In the genomic region with DNA sequence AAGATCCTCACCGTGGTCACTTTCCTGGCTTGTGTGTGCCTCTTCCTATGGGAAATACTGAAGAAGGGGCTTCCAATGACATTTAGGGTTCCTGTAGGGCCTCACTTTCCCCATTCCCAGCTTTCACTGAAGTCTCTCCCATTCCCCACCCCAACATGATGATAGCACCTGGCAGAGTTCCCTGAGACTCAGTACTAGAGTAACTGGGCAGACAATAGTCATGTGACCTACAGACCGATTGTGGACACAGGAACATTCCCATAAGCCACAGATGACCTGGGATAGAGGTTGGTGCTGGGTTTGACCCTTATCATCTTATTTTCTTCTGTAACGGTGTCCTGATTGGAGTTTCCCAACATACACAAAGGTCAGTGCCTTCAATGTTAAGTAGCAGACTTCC, we compare ENCODE assay signal across 35 mouse cellular contexts. TPM values are rescaled to one million over a fixed set of nuclear protein-coding genes. Genes with fewer than 3 reads are reported as not detected.
A peak's percentile ranks its signal among the peaks of the same experiment; 100 is the strongest.
DNase-seq lines count a peak whose midpoint lies in the region; ATAC-seq and TF ChIP-seq lines count a peak whose summit lies in the region.
"Had no signal": no experiment of that assay in that cellular context is flagged by ENCODE, and none has a peak within 500 bp of the region (broad histone marks: within the 10 kb centered on the region; RNA-seq: fewer than 3 reads in every experiment).

No protein-coding gene starts in this region.

- no peak for DNase-seq in heart, embryonic 10.5 days (ENCODE audit: low spot score)
- no peak for DNase-seq in heart, postnatal 4 days
- DNase-seq in hindbrain, embryonic 10.5 days (ENCODE audit: low spot score), result no peak
- DNase-seq in hindbrain, postnatal 0 days (ENCODE audit: low spot score), result no peak
- DNase-seq: adrenal gland, adult 8-10 months; cerebellum, adult 2 months; cerebellum, postnatal 25 days; kidney, adult 18-20 months; liver, embryonic 13.5 days; retina, postnatal 1 day; right cerebral cortex, postnatal 25 days; thymus, adult 18-20 months; thymus, postnatal 25 days had no signal

- peaks cover 43% of the 10 kb centered on the region for H3K4me1 ChIP-seq in heart, embryonic 10.5 days
- H3K4me1 ChIP-seq in hindbrain, embryonic 10.5 days (replicated peaks), result peaks cover 48% of the 10 kb centered on the region
- H3K4me1 ChIP-seq in hindbrain, postnatal 0 days (ENCODE audit: insufficient read depth, low read length), result no peaks in the 10 kb centered on the region
- H3K4me1 ChIP-seq in kidney, embryonic 14.5 days (ENCODE audit: control insufficient read depth, insufficient read depth, low read length), result peaks cover 13% of the 10 kb centered on the region; the same call in 1 of the 2 replicates

- ATAC-seq in hindbrain, postnatal 0 days, result no peak
- ATAC-seq in kidney, embryonic 14.5 days (ENCODE audit: low FRiP score, low TSS enrichment), result no peak
- ATAC-seq: activated CD4-positive, CD25-positive, alpha-beta regulatory T cell, adult 4 months; CD4-positive, CD25-positive, alpha-beta regulatory T cell, adult 4 months; forebrain, embryonic 13.5 days; inflammation-experienced regulatory T-cells, adult 6 months; lung, postnatal 0 days; midbrain, embryonic 13.5 days had no signal

- TF ChIP-seq POLR2A in myocyte (IDR thresholded peaks at IDR 0.05; ENCODE audit: insufficient read length, low read depth), result no peak

- H3K36me3 ChIP-seq in heart, embryonic 10.5 days, result no peaks in the 10 kb centered on the region
- no peaks in the 10 kb centered on the region for H3K36me3 ChIP-seq in hindbrain, embryonic 10.5 days
- H3K36me3 ChIP-seq in hindbrain, postnatal 0 days (ENCODE audit: insufficient read depth, low read length), result no peaks in the 10 kb centered on the region
- H3K36me3 ChIP-seq in C2C12 (ENCODE audit: control insufficient read depth, insufficient read depth), result no peaks in the 10 kb centered on the region
- no peaks in the 10 kb centered on the region for H3K36me3 ChIP-seq in myocyte (ENCODE audit: control insufficient read depth, insufficient read depth)
- no peaks in the 10 kb centered on the region for H3K36me3 ChIP-seq in kidney, embryonic 14.5 days (ENCODE audit: control insufficient read depth, insufficient read depth, low read length)
- H3K36me3 ChIP-seq: embryonic facial prominence, embryonic 10.5 days; embryonic facial prominence, embryonic 15.5 days; limb, embryonic 10.5 days; limb, embryonic 15.5 days; liver, embryonic 13.5 days; midbrain, embryonic 13.5 days; neural tube, embryonic 15.5 days had no signal

- 84% methylated on average over 3 of the region's 3 CpGs for WGBS in heart, embryonic 10.5 days
- WGBS in hindbrain, embryonic 10.5 days, result 93% methylated on average over 3 of the region's 3 CpGs
- WGBS in hindbrain, postnatal 0 days, result 90% methylated on average over 3 of the region's 3 CpGs
- 92% methylated on average over 3 of the region's 3 CpGs for WGBS in kidney, embryonic 14.5 days

- no peaks in the 10 kb centered on the region for H3K27me3 ChIP-seq in heart, embryonic 10.5 days (ENCODE audit: insufficient read depth, poor library complexity, severe bottlenecking)
- H3K27me3 ChIP-seq in hindbrain, embryonic 10.5 days (ENCODE audit: insufficient read depth, poor library complexity, severe bottlenecking), result peaks cover 1% of the 10 kb centered on the region; the same call in 1 of the 2 replicates
- no peaks in the 10 kb centered on the region for H3K27me3 ChIP-seq in hindbrain, postnatal 0 days (ENCODE audit: insufficient read depth, low read length)
- H3K27me3 ChIP-seq in C2C12 (ENCODE audit: control insufficient read depth, insufficient read depth, insufficient read length), result no peaks in the 10 kb centered on the region
- H3K27me3 ChIP-seq in myocyte (ENCODE audit: control insufficient read depth, insufficient read depth, insufficient read length), result no peaks in the 10 kb centered on the region
- H3K27me3 ChIP-seq in kidney, embryonic 14.5 days (ENCODE audit: control insufficient read depth, insufficient read depth, low read length), result no peaks in the 10 kb centered on the region
- H3K27me3 ChIP-seq: embryonic facial prominence, embryonic 15.5 days; forebrain, embryonic 13.5 days; limb, embryonic 15.5 days; liver, embryonic 13.5 days; megakaryocyte, embryonic 14.5 days had no signal

- no peak overlapping the region for H3K4me3 ChIP-seq in heart, embryonic 10.5 days
- H3K4me3 ChIP-seq in hindbrain, embryonic 10.5 days, result no peak overlapping the region
- no peak overlapping the region for H3K4me3 ChIP-seq in hindbrain, postnatal 0 days (ENCODE audit: low read length)
- no peak overlapping the region for H3K4me3 ChIP-seq in C2C12 (ENCODE audit: insufficient read depth, poor library complexity, severe bottlenecking)
- no peak overlapping the region for H3K4me3 ChIP-seq in myocyte
- H3K4me3 ChIP-seq in kidney, embryonic 14.5 days (ENCODE audit: low read length), result no peak overlapping the region
- H3K4me3 ChIP-seq: embryonic facial prominence, embryonic 10.5 days; embryonic facial prominence, embryonic 15.5 days; forebrain, embryonic 13.5 days; limb, embryonic 10.5 days; limb, embryonic 15.5 days; liver, embryonic 13.5 days; midbrain, embryonic 13.5 days; neural tube, embryonic 15.5 days had no signal

- H3K4me2 ChIP-seq in hindbrain, postnatal 0 days (ENCODE audit: low read depth, low read length), result no peak overlapping the region
- peak overlapping the region; percentile 82 for H3K4me2 ChIP-seq in myocyte (ENCODE audit: low read depth)
- no peak overlapping the region for H3K4me2 ChIP-seq in kidney, embryonic 14.5 days (replicated peaks; ENCODE audit: low read depth, low read length)
- H3K4me2 ChIP-seq: embryonic facial prominence, embryonic 15.5 days; forebrain, embryonic 13.5 days; hindbrain, embryonic 14.5 days; limb, embryonic 15.5 days; liver, embryonic 13.5 days; midbrain, embryonic 13.5 days; neural tube, embryonic 15.5 days had no signal

- TF ChIP-seq CTCF in hindbrain, postnatal 0 days (IDR thresholded peaks at IDR 0.05; ENCODE audit: low read depth), result no peak
- no peak for TF ChIP-seq CTCF in C2C12 (IDR thresholded peaks at IDR 0.05; ENCODE audit: control insufficient read depth, insufficient read depth, insufficient read length)

- 0 out of 2 replicates have a peak overlapping the region, but pooled peaks have one; percentile 36 for H3K27ac ChIP-seq in heart, embryonic 10.5 days
- 0 out of 2 replicates have a peak overlapping the region, but pooled peaks have one; percentile 71 for H3K27ac ChIP-seq in hindbrain, embryonic 10.5 days
- no peak overlapping the region for H3K27ac ChIP-seq in hindbrain, postnatal 0 days
- H3K27ac ChIP-seq in kidney, embryonic 14.5 days (ENCODE audit: low read depth, low read length), result no peak overlapping the region
- H3K27ac ChIP-seq: embryonic facial prominence, embryonic 15.5 days; forebrain, embryonic 13.5 days; hindbrain, embryonic 14.5 days; limb, embryonic 15.5 days; liver, embryonic 13.5 days; midbrain, embryonic 13.5 days; neural tube, embryonic 15.5 days had no signal

- peaks cover 5% of the 10 kb centered on the region for H3K79me3 ChIP-seq in C2C12 (ENCODE audit: low read depth)

- H3K79me2 ChIP-seq in C2C12 (ENCODE audit: control insufficient read depth, insufficient read depth), result peaks cover 8% of the 10 kb centered on the region
- peaks cover 8% of the 10 kb centered on the region for H3K79me2 ChIP-seq in myocyte (ENCODE audit: control insufficient read depth, insufficient read depth)

- H3K9ac ChIP-seq in hindbrain, postnatal 0 days (replicated peaks; ENCODE audit: low read length), result no peak overlapping the region
- no peak overlapping the region for H3K9ac ChIP-seq in kidney, embryonic 14.5 days (ENCODE audit: low read depth, low read length)
- H3K9ac ChIP-seq: embryonic facial prominence, embryonic 15.5 days; forebrain, embryonic 13.5 days; hindbrain, embryonic 14.5 days; limb, embryonic 15.5 days; liver, embryonic 13.5 days; midbrain, embryonic 13.5 days; neural tube, embryonic 15.5 days had no signal

- H3ac ChIP-seq in C2C12 (ENCODE audit: control insufficient read depth, insufficient read length, low read depth), result no peak overlapping the region
- no peak overlapping the region for H3ac ChIP-seq in myocyte (ENCODE audit: control insufficient read depth, insufficient read length)

- H3K9me3 ChIP-seq in heart, embryonic 10.5 days, result no peaks in the 10 kb centered on the region
- H3K9me3 ChIP-seq in hindbrain, embryonic 10.5 days, result no peaks in the 10 kb centered on the region
- no peaks in the 10 kb centered on the region for H3K9me3 ChIP-seq in hindbrain, postnatal 0 days (ENCODE audit: low read length)
- no peaks in the 10 kb centered on the region for H3K9me3 ChIP-seq in kidney, embryonic 14.5 days (ENCODE audit: control insufficient read depth, low read length)
- H3K9me3 ChIP-seq: embryonic facial prominence, embryonic 10.5 days; embryonic facial prominence, embryonic 15.5 days; forebrain, embryonic 13.5 days; limb, embryonic 10.5 days; limb, embryonic 15.5 days; liver, embryonic 13.5 days; megakaryocyte, embryonic 14.5 days; midbrain, embryonic 13.5 days; neural tube, embryonic 15.5 days had no signal

TF ChIP-seq in C2C12, 6 proteins besides CTCF, POLR2A, EP300 and RAD21 (continues in another document):
- no peak for TF ChIP-seq MAX (IDR thresholded peaks at IDR 0.05)
- TF ChIP-seq MYOD1 (IDR thresholded peaks at IDR 0.05; ENCODE audit: control insufficient read depth, insufficient read length, low read depth), result no peak

TF ChIP-seq in myocyte, 11 proteins besides CTCF, POLR2A, EP300 and RAD21 (continues in another document):
- TF ChIP-seq USF1 (IDR thresholded peaks at IDR 0.05; ENCODE audit: low read depth), result peak; percentile 84
- no peak for TF ChIP-seq SRF (IDR thresholded peaks at IDR 0.05; ENCODE audit: control insufficient read depth, insufficient read length, low read depth)

RNA-seq across cellular contexts. Expression of gene Ppfibp1, which starts 4.1 kb away (rescaled TPM):
- 67.3 and 88.3 TPM in 2 replicates for polyA plus RNA-seq in heart, embryonic 10.5 days (2016; fragmentation: Nextera tagmentation; extraction: Ambion mirVana)
- total RNA-seq in heart, postnatal 4 days (2021), result 100 to 1,000 TPM in 1 of 2 experiments, 10 to 100 TPM in 1; 95.3 to 106 TPM
- polyA plus RNA-seq in hindbrain, embryonic 10.5 days (2016; fragmentation: Nextera tagmentation; extraction: Ambion mirVana), result 26.8 and 34.0 TPM in 2 replicates
- total RNA-seq in hindbrain, postnatal 0 days (2014; rRNA removed), result 17.8 and 26.8 TPM in 2 replicates
- polyA plus RNA-seq in hindbrain, postnatal 0 days (2015; fragmentation: Nextera tagmentation; extraction: Ambion mirVana), result 16.3 and 17.2 TPM in 2 replicates
- polyA plus RNA-seq in C2C12 (2012; fragmentation: generic; extraction: Trizol) (61.1 TPM), myocyte (2012; fragmentation: generic; extraction: Trizol) (79.3 TPM)
- 34.7 and 80.1 TPM in 2 replicates for polyA plus RNA-seq in kidney, embryonic 14.5 days (2014; fragmentation: Nextera tagmentation; extraction: Ambion mirVana)

RNA-seq across cellular contexts. Expression of gene Smco2, which starts 34.3 kb away (rescaled TPM):
- not detected in 2 replicates for polyA plus RNA-seq in heart, embryonic 10.5 days (2016; fragmentation: Nextera tagmentation; extraction: Ambion mirVana)
- under 1 TPM; 0.47 to 0.62 TPM for total RNA-seq in heart, postnatal 4 days (2021)
- not detected in 2 replicates for polyA plus RNA-seq in hindbrain, embryonic 10.5 days (2016; fragmentation: Nextera tagmentation; extraction: Ambion mirVana)
- total RNA-seq in hindbrain, postnatal 0 days (2014; rRNA removed), result not detected in 2 replicates
- not detected in 2 replicates for polyA plus RNA-seq in hindbrain, postnatal 0 days (2015; fragmentation: Nextera tagmentation; extraction: Ambion mirVana)
- not detected for polyA plus RNA-seq in C2C12 (2012; fragmentation: generic; extraction: Trizol)
- polyA plus RNA-seq in myocyte (2012; fragmentation: generic; extraction: Trizol), result not detected
- polyA plus RNA-seq in kidney, embryonic 14.5 days (2014; fragmentation: Nextera tagmentation; extraction: Ambion mirVana), result not detected in 2 replicates
- total RNA-seq: adrenal gland, adult 8-10 months; adrenal gland, postnatal 4 days; gastrocnemius, postnatal 25 days; layer of hippocampus, postnatal 36 days; monocyte, adult 5-6 weeks had no signal
- polyA plus RNA-seq: activated CD4-positive, CD25-positive, alpha-beta regulatory T cell, adult 4 months; CD4-positive, CD25-positive, alpha-beta regulatory T cell, adult 4 months; cerebellum, adult 2 months; embryonic facial prominence, embryonic 10.5 days; embryonic facial prominence, embryonic 15.5 days; forebrain, embryonic 13.5 days; hindbrain, embryonic 14.5 days; inflammation-experienced regulatory T-cells, adult 6 months; large intestine, adult 2 months; limb, embryonic 10.5 days; limb, embryonic 15.5 days; liver, embryonic 13.5 days; lung, postnatal 0 days; midbrain, embryonic 13.5 days; neural tube, embryonic 15.5 days; stomach, embryonic 16.5 days had no signal

Comparison
In these comparisons a context has a peak if more than half of its experiments do, and no peak if none do; other contexts are left out.
1. H3K27ac ChIP-seq: peak in heart, embryonic 10.5 days (single experiment) and hindbrain, embryonic 10.5 days (single experiment); none in hindbrain, postnatal 0 days (single experiment) and kidney, embryonic 14.5 days (single experiment).